Mouse (Mus musculus) heart, postnatal 14 days (tissue): ENCODE data around the gene Cass4. TPM values are rescaled to one million over a fixed set of nuclear protein-coding genes. Genes with fewer than 3 reads are reported as not detected.

Experiments
- DNase-seq, 2 experiments: peaks; one replicate each; pipeline ENCODE4 v3.0.0; 2021 to 2022
- intact Hi-C: fragments of 180-260 bp; cut with DNase I; formaldehyde crosslinking; loops from one replicate; pipeline ENCODE4 v1.15.1; 2025
- total RNA-seq, 2 experiments: library from RNA; stranded (reverse); gene quantifications; 2 replicates each; pipeline ENCODE4 v1.2.3; 2021

Gene Cass4
- total RNA-seq, 2 experiments from 2014 or later = 0.44 to 0.45 TPM

DNA sequence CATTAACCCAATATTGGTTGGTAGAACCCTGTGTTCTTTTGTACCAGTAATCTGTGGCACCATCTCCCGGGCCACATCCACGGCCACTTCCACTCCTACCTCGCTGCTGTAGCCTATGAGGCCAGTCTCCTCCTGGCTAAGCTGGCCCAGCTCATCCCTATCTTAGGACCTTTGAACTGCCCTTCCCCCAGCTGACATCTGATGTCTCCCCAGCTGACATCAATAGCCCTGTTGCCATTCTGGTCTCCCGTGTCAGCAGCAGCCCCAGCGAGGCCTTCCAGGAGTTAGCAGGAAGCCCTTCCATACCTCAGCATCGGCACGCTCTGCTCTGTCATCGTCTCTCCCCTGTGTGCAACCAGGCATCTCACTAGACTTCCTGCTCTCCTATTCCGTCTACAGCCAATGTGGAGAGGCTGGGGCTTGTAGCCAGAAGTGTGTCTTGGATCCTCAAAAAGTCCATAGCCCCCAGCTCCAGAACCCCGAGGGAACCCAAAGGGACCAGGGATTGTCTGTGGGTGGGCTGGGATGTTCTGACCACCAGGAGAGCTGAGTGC, 83.2 kb downstream of the Cass4 start:
- no peak for DNase-seq
- intact Hi-C loops = loop anchor here (2.0 to 10.0 kb wide), 5 partner anchors 24 to 608 kb away; no protein-coding TSS in a partner anchor

DNA sequence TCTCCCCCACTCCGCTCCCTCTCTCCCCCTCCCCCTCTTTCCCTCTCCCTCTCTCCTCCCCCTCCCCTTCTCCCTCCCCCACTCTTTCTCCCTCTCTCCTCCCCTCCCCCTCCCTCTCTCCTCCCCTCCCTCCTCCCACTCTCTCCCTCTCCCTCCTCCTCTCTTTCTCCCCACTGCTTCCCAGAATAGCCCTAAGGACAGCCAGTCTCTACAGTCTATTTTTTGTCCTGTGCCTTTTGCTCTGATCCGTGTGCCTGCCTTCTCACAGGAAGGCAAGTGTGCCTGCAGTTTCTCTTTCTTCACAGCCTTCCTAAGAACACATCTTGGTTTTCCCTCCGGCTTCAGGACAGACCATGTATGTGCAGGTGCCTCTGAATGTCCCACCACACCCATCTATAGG, 83.8 kb downstream of the Cass4 start:
- intact Hi-C loops = loop anchor here (2.0 to 10.0 kb wide), 5 partner anchors 23 to 607 kb away; no protein-coding TSS in a partner anchor
- no peak for DNase-seq

DNA sequence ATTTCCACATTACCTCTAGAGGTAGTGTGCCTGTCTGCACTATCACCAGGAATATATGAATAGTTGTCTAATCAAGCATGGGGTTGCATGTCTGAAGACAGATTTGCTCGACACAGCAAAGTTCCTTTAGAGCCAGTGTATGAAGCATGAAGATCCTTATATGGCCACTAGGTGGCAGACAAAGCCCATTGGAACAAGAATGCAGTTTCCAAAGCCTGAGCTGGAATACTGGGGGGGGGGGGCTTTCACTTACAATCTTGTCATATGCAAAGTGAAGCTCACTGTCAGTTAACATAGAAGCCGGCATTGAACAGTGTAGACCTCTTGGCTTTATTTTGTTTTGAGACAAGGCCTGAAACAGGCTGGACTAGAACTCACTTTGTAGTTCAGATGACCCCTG, 84.3 kb downstream of the Cass4 start:
- intact Hi-C loops = loop anchor here (2.0 to 10.0 kb wide), 6 partner anchors 23 to 607 kb away; no protein-coding TSS in a partner anchor
- peak; percentile 22 to 65 for DNase-seq

DNA sequence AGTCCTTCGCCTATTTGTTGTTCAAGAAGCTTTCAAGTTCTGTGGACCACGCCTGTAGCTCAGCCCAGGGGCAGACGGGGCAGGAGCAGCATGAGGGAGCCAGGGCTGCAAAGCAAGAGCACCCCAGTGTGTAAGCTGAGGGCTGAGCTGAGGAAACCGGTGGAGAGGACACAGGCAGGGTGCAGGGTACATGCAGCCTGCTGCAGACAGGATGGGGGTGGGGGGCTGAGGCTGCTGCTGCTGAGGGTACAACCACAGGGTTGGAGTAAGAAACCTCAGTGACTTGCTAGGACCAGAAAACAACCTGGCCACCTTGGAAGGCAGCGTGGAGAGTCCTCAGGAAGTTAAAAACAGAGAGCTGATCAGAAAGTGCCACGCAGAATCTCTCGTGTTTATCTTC, 86.7 kb downstream of the Cass4 start:
- intact Hi-C loops = no loop called here
- DNase-seq = no peak

DNA sequence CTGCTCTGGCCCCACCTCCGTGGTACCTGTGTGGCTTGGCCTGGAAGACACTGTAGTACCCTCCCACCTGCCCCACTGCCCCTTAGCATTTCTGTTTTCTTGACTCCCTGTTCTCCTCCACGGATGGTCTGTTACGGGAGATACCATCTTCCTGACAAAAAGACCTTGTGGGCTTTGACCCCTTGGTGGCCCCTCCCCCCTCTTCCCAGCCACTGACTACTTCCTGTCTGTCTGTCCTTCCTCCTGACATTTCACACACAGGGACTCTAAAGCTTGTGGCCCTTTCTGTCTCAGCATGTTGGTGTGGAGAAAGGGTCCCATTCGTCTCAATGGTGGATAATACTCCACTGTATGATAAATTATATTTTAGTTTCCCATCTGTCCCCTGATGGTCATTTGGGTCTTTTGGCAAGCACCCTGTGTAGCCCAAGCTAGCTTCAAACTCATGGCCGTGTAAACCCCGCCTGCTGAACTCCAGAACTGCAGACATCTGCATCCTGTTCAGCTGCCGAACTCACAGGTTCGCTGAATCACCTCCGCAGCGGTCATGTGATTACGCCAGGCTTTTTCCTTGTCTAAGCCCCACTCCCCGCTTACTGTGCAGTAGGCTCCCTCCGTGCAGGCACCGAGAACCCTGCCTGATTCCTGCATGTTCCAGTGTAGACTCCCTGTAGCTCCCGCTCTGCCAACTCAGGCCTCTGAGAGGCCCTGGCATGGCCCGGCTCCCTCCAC, 88.2 kb downstream of the Cass4 start:
- intact Hi-C loops = no loop called here
- no peak for DNase-seq

Other genes starting within 250 kb of the Cass4 start
- not detected for gene Mc3r, start 145.3 kb upstream of the Cass4 start, total RNA-seq
- gene Fam210b, start 48.2 kb upstream of the Cass4 start, total RNA-seq = 1 to 10 TPM; 6.9 to 7.0 TPM
- 1 to 10 TPM; 3.4 to 6.3 TPM for gene Aurka, start 23.3 kb upstream of the Cass4 start, total RNA-seq
- 10 to 100 TPM; 19.3 to 19.6 TPM for gene Cstf1, start 23.1 kb upstream of the Cass4 start, total RNA-seq
- gene Rtf2, start 46.8 kb downstream of the Cass4 start, total RNA-seq = 10 to 100 TPM; 28.6 to 30.7 TPM
- not detected for gene Gcnt7, start 64.8 kb downstream of the Cass4 start, total RNA-seq
- gene Fam209, start 78.7 kb downstream of the Cass4 start, total RNA-seq = not detected
- gene Tfap2c, start 155.8 kb downstream of the Cass4 start, total RNA-seq = not detected